Mouse (Mus musculus): Measurements from ENCODE around the gene Ppp2r5b. TPM values are rescaled to one million over a fixed set of nuclear protein-coding genes. Genes with fewer than 3 reads are reported as not detected.

Ppp2r5b gene
- total and polyA plus RNA-seq, 2 experiments from 2014 or later: 177 to 256 TPM

- ATAC-seq (ENCODE audit: low FRiP score) (peak; percentile 6; the same call in 1 of the 2 replicates), DNase-seq (ENCODE audit: low spot score) (peak; percentile 19)
- Histone ChIP-seq H3K9me3 (ENCODE audit: low read length) (no peaks in the 10 kb centered on the region), H3K9ac (replicated peaks; ENCODE audit: low read length, poor library complexity, severe bottlenecking) (peak overlapping the region; percentile 59; the same call in 1 of the 2 replicates), H3K4me2 (ENCODE audit: low read depth, low read length, poor library complexity, severe bottlenecking) (peak overlapping the region; percentile 91), H3K36me3 (ENCODE audit: insufficient read depth, low read length) (peaks cover 7% of the 10 kb centered on the region; the same call in 1 of the 2 replicates), H3K4me3 (ENCODE audit: low read depth, low read length) (peak overlapping the region; percentile 81), H3K27me3 (ENCODE audit: insufficient read depth, low read length) (no peaks in the 10 kb centered on the region), H3K4me1 (ENCODE audit: insufficient read depth, low read length) (peaks cover 20% of the 10 kb centered on the region; the same call in 1 of the 2 replicates), H3K27ac (ENCODE audit: low read depth, low read length) (peak overlapping the region; percentile 78)
- TF ChIP-seq CTCF (IDR thresholded peaks at IDR 0.05): peak; percentile 32
- 8% methylated on average over 15 of the region's 15 CpGs for WGBS
Observed at GRCm38 (mm10) chr19:6275740-6276389, 40.2 kb upstream of the Ppp2r5b start.

GRCm38 (mm10) chr19:6273998-6274608, 38.4 kb upstream of the Ppp2r5b start:
- Histone ChIP-seq H3K27ac (ENCODE audit: low read depth, low read length) (no peak overlapping the region), H3K9me3 (ENCODE audit: low read length) (no peaks in the 10 kb centered on the region), H3K9ac (replicated peaks; ENCODE audit: low read length, poor library complexity, severe bottlenecking) (no peak overlapping the region), H3K4me3 (ENCODE audit: low read depth, low read length) (no peak overlapping the region), H3K4me2 (ENCODE audit: low read depth, low read length, poor library complexity, severe bottlenecking) (no peak overlapping the region), H3K36me3 (ENCODE audit: insufficient read depth, low read length) (no peaks in the 10 kb centered on the region), H3K4me1 (ENCODE audit: insufficient read depth, low read length) (peaks cover 12% of the 10 kb centered on the region; the same call in 1 of the 2 replicates), H3K27me3 (ENCODE audit: insufficient read depth, low read length) (no peaks in the 10 kb centered on the region)
- WGBS: 92% methylated on average over 13 of the region's 13 CpGs
- no peak for TF ChIP-seq CTCF (IDR thresholded peaks at IDR 0.05)
- no peak for ATAC-seq (ENCODE audit: low FRiP score)
- DNase-seq (ENCODE audit: low spot score): no peak

GRCm38 (mm10) chr19:6273592-6273991, 37.9 kb upstream of the Ppp2r5b start:
- ATAC-seq (ENCODE audit: low FRiP score) (no peak), DNase-seq (ENCODE audit: low spot score) (no peak)
- no peak overlapping the region for H3K4me3 ChIP-seq (ENCODE audit: low read depth, low read length)
- H3K4me1 ChIP-seq (ENCODE audit: insufficient read depth, low read length): peaks cover 7% of the 10 kb centered on the region; the same call in 1 of the 2 replicates
- H3K36me3 ChIP-seq (ENCODE audit: insufficient read depth, low read length): no peaks in the 10 kb centered on the region
- H3K4me2 ChIP-seq (ENCODE audit: low read depth, low read length, poor library complexity, severe bottlenecking): no peak overlapping the region
- no peaks in the 10 kb centered on the region for H3K27me3 ChIP-seq (ENCODE audit: insufficient read depth, low read length)
- no peak overlapping the region for H3K27ac ChIP-seq (ENCODE audit: low read depth, low read length)
- no peak overlapping the region for H3K9ac ChIP-seq (replicated peaks; ENCODE audit: low read length, poor library complexity, severe bottlenecking)
- no peak for TF ChIP-seq CTCF (IDR thresholded peaks at IDR 0.05)
- no peaks in the 10 kb centered on the region for H3K9me3 ChIP-seq (ENCODE audit: low read length)
- 95% methylated on average over 4 of the region's 4 CpGs for WGBS

- Histone ChIP-seq H3K36me3 (ENCODE audit: insufficient read depth, low read length) (no peaks in the 10 kb centered on the region), H3K4me2 (ENCODE audit: low read depth, low read length, poor library complexity, severe bottlenecking) (no peak overlapping the region), H3K4me3 (ENCODE audit: low read depth, low read length) (no peak overlapping the region), H3K9ac (replicated peaks; ENCODE audit: low read length, poor library complexity, severe bottlenecking) (no peak overlapping the region), H3K27ac (ENCODE audit: low read depth, low read length) (no peak overlapping the region), H3K4me1 (ENCODE audit: insufficient read depth, low read length) (no peaks in the 10 kb centered on the region), H3K27me3 (ENCODE audit: insufficient read depth, low read length) (no peaks in the 10 kb centered on the region), H3K9me3 (ENCODE audit: low read length) (no peaks in the 10 kb centered on the region)
- 80% methylated on average over 4 of the region's 4 CpGs for WGBS
- ATAC-seq (ENCODE audit: low FRiP score): no peak
- no peak for TF ChIP-seq CTCF (IDR thresholded peaks at IDR 0.05)
- no peak for DNase-seq (ENCODE audit: low spot score)
Observed at GRCm38 (mm10) chr19:6272738-6273137, 37.1 kb upstream of the Ppp2r5b start.

- no peak for ATAC-seq (ENCODE audit: low FRiP score)
- Histone ChIP-seq H3K4me1 (ENCODE audit: insufficient read depth, low read length) (no peaks in the 10 kb centered on the region), H3K36me3 (ENCODE audit: insufficient read depth, low read length) (no peaks in the 10 kb centered on the region), H3K4me2 (ENCODE audit: low read depth, low read length, poor library complexity, severe bottlenecking) (no peak overlapping the region), H3K4me3 (ENCODE audit: low read depth, low read length) (no peak overlapping the region), H3K9ac (replicated peaks; ENCODE audit: low read length, poor library complexity, severe bottlenecking) (no peak overlapping the region), H3K27me3 (ENCODE audit: insufficient read depth, low read length) (no peaks in the 10 kb centered on the region), H3K27ac (ENCODE audit: low read depth, low read length) (no peak overlapping the region), H3K9me3 (ENCODE audit: low read length) (no peaks in the 10 kb centered on the region)
- 72% methylated on average over 7 of the region's 7 CpGs for WGBS
- no peak for DNase-seq (ENCODE audit: low spot score)
- TF ChIP-seq CTCF (IDR thresholded peaks at IDR 0.05): no peak
Observed at GRCm38 (mm10) chr19:6272053-6272452, 36.4 kb upstream of the Ppp2r5b start.

GRCm38 (mm10) chr19:6271206-6271605, 35.5 kb upstream of the Ppp2r5b start:
- DNase-seq (ENCODE audit: low spot score) (no peak), ATAC-seq (ENCODE audit: low FRiP score) (no peak)
- Histone ChIP-seq H3K4me2 (ENCODE audit: low read depth, low read length, poor library complexity, severe bottlenecking) (no peak overlapping the region), H3K36me3 (ENCODE audit: insufficient read depth, low read length) (no peaks in the 10 kb centered on the region), H3K4me1 (ENCODE audit: insufficient read depth, low read length) (no peaks in the 10 kb centered on the region), H3K27ac (ENCODE audit: low read depth, low read length) (no peak overlapping the region), H3K9me3 (ENCODE audit: low read length) (no peaks in the 10 kb centered on the region), H3K27me3 (ENCODE audit: insufficient read depth, low read length) (no peaks in the 10 kb centered on the region), H3K4me3 (ENCODE audit: low read depth, low read length) (no peak overlapping the region), H3K9ac (replicated peaks; ENCODE audit: low read length, poor library complexity, severe bottlenecking) (no peak overlapping the region)
- WGBS: 36% methylated on average over 8 of the region's 8 CpGs
- no peak for TF ChIP-seq CTCF (IDR thresholded peaks at IDR 0.05)

All from midbrain, postnatal 0 days (tissue).